Mouse (Mus musculus) layer of hippocampus, adult 9-11 months (tissue): ENCODE measurements at regions not wholly inside any gene's neighbourhood (a gene's known extent, or its start where the extent isn't known, plus 50 kb on each side); places are given as distances from the start of the nearest gene placed in this dataset.

Source experiments
- DNase-seq: peaks from one replicate; pipeline ENCODE4 v3.0.0; 2022

DNA sequence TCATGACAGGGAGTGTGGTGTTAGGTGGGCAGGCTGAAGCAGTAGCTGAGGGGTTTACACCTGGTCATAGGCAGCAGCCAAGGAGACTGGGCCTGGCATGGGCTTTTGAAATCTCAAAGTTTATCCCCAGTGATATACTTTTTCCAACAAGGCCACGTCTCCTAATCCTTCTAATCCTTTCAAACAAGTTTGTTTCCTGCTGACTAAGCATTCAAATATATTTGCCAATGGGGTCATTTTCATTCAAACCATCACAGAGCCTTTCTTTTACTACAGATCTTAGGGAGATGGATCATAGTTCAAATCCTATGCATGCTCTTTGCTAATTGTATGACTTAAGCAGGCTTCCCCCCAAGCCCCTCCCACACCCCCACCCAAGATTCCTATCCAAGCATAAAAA lies 93.0 kb upstream of the Eef1e1 start:
- DNase-seq, result no peak

DNA sequence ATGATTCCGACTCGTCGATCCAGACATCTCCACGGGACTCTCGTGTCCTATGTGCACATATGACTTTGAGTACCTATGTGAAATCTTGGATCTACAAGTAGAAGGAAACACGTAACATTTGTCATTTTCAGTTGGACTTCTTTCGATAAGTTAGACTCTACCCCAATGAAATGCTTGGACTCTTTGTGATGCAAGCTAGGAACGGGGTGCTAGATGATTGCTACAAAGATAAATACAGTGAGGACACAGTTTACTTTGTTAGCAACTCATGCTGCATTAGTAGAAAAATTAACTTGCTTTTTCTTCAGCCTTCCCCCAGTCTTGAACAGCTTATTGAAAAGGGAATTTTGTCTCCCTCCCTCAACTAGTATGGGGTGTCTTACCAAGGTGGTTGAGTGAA lies 81.2 kb upstream of the Eef1e1 start:
- DNase-seq, result no peak

DNA sequence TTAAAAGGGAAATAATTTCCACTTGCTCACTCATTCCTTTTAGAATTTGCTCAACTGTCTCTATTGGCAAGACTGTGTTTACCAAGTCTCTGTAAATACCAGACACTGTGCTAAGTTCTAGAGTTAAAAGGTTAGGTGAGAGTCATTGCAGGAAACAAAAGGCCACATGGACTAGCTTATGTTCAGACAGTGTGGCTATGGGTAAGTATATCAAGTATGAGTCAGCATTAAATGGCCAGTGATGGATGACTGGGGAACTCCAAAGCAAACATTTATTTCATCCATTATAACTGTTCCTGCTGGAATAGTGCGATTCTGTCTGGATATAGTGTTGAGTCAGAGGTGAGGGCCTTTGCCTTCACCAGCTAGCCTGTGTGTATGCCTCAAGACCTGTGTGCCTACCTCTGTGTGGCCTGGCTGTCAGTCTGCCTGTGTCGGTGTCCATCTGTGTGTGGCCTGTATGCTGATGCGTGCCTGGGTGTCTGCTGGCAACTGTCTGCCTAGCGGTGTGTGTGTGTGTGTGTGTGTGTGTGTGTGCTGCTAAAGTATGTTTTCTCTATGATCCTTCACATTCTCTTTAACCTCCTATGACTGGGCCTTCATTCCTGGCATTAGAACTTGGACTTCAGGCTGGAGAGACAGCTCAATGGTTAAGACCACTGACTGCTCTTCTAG lies 77.6 kb upstream of the Eef1e1 start:
- DNase-seq, result no peak

DNA sequence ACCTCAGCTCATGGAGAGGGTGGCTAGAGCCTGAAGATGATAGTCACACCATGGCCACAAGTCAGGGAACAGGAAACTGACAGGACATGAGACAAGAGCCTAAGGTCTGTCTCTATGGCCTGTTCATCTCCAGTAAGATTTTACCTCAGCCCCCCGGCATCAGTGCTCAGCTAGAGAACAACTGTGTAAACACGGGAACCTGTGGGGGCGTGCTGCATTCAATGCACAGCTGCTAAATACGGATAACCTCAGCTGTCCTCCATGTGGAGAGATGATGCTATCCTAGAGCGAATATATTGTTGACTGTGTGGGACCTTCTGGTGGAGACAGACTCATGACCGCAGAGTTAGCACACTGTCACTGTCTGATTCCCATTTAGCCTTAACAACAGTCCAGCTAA lies 76.4 kb upstream of the Eef1e1 start:
- DNase-seq, result no peak

DNA sequence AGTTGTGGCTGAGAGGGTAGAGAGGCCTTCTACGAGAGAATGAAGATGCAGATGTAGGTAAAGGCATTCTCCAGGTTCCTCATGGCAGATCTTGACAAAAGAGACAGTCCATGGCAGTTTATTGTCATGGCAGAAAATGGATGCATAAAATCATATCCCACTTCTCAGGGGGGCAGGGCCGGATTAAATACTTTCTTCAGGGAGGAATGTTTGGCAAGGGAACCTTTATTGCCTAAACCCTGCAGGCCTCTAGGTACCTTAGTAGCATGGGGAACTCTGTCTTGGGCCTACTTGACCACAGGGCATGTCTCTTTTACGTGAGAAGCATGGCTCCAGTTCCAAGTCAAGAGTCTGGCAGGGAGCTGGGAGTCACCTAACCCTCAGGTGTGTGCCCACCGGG lies 74.4 kb upstream of the Eef1e1 start:
- DNase-seq, result no peak

DNA sequence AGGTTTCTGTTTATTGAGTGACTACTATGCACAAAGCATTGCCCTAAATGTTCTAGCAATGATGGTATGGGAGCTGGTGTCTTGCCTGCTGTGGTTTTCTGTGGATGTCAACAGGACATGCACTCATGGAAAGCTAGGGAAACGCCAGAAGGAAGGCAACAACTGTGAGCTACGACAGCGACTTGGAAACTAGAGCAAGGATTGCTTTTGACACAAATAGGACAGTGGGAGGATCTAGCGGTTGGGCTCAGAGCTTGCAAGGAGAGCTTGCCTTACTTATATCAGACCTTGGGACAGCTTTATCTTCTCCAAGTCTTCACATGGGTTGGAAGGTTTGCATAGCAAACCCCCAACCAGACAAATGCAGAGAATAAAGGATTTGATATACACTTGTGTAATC lies 66.6 kb upstream of the Eef1e1 start:
- no peak for DNase-seq

DNA sequence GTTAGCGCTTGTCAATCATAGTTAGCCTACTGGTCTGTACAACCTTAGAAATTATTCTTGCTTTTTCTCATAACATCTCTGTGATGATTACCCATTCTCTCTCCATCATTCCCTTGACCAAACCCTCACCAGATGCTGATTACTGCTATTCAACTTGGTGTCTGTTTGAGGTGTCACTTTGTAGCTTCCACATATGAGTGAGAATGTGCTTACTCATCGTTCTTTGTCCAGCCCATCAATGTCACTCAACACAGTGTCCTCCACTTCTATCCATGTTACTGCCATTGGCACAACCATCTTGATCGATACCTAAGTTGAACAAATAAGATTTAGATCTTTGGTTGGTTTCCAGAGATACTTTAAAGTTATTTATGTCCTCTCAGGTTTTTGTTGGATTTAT lies 62.3 kb upstream of the Eef1e1 start:
- DNase-seq, result no peak

DNA sequence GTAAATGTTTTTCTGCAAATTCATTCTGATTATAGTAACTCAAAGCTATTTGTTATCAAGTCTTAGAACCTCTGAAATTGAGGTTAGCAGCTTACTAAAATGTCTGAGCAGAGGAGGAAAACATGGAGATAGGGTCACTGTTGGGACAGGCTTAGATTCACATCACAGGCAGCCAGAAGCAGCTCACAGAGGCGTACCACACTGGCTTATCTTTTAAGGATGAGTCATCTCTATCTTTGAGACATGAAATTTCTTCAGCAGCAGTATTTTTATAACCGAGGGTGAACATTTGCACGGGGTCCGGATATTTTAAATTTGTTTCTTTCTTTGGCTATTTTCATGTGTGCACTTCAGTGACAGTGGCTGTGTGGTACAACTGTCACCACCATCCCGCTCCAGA lies 56.0 kb upstream of the Eef1e1 start:
- no peak for DNase-seq
